Mouse (Mus musculus): ENCODE measurements around the gene Impad1.

- TF ChIP-seq CTCF (IDR thresholded peaks at IDR 0.05; ENCODE audit: extremely low read depth, insufficient read depth, low read length) (no peak), POLR2A (IDR thresholded peaks at IDR 0.05; ENCODE audit: extremely low read depth, insufficient read depth, low read length) (peak; percentile 65; the same call in 1 of the 2 replicates)
These were observed at the start of gene Impad1 for GRCm38 (mm10) chr4:4792992-4793834.

Measured in cortical plate, adult 2 months (tissue).